Mouse (Mus musculus): ENCODE results near the gene Hax1. TPM values are rescaled to one million over a fixed set of nuclear protein-coding genes. Genes with fewer than 3 reads are reported as not detected.

The Hax1 gene
- total RNA-seq, 2 experiments from 2014 or later: 97.6 to 106 TPM

DNA sequence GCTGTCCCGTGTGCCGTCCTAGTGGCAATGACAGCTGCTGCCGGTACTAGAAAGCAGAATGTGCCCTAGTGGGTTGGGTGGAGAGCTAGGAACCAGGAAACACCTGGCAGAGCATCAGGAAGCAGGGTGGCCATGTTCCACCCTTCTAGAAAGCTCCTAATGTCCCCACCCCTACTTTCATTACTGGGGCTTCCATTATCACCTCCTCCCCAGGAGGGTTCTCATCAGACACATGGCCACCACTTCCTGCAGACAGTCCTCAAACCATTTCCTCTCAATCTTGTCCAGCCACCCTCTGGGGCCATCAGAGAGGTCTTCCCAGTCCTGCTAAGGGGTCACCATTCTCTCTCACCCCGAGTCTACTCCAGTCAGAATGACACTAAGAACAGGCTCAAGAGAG lies 37.1 kb downstream of the Hax1 start:
- no peak for TF ChIP-seq CTCF (IDR thresholded peaks at IDR 0.05)
- DNase-seq (ENCODE audit: extremely low spot score in 1 of 2, low spot score in 2 of 2): no peak
- intact Hi-C loops (cut with DNase I): loop anchor here (2.0 kb wide), 2 partner anchors 91 to 117 kb away; partner anchors contain the start of gene Ubap2l
- Histone ChIP-seq H3K27ac (peak overlapping the region; percentile 86), H3K4me3 (peak overlapping the region; percentile 77; the same call in 1 of the 2 replicates)

DNA sequence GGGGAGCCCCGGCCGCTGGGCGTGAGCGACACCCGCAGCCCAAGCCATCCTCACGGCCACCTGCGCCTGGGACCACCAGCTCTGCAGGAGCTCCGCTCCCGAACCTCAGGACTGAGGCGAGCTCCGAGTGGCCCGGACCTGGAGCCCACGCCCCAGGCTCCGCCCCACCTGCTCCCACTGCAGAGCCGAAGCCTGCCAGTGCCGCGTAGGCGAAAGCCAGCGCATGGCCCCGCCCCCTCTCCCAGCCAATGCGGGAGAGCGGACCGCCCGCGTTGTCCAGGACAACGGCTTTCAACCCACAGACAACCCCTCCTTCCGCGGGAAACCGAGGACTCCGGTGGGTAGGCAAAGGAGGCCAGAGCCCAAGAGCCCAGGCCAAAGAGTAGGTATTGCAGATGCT lies 38.1 kb downstream of the Hax1 start:
- DNase-seq (ENCODE audit: extremely low spot score in 1 of 2, low spot score in 2 of 2): peak; percentile 95
- H3K27ac ChIP-seq: peak overlapping the region; percentile 93
- H3K4me3 ChIP-seq: peak overlapping the region; percentile 77
- TF ChIP-seq CTCF (IDR thresholded peaks at IDR 0.05): no peak
- intact Hi-C loops (cut with DNase I): loop anchor here (2.0 kb wide), 2 partner anchors 92 to 118 kb away; partner anchors contain the start of gene Ubap2l

DNA sequence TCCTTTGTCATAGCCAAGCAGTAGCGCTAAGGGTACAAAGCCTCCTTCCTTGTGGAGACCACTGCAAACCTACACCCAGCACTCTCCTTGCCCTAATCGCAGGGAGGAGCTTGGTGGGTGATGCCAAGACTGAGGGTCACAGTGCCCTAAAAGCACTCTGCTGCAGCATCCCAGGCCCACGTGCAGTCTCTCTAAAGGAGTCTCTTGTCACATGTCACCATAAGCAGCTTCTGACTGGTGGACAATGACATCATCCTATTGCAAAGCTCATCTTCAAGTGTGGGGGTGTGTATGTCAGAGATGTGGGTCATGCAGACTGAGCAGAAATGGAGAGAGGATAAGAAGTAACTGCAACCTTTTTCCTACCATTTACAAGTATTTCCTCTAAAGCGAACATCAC lies 39.1 kb downstream of the Hax1 start:
- Histone ChIP-seq H3K4me3 (peak overlapping the region; percentile 77), H3K27ac (peak overlapping the region; percentile 93)
- no peak for TF ChIP-seq CTCF (IDR thresholded peaks at IDR 0.05)
- intact Hi-C loops (cut with DNase I): no loop called here
- DNase-seq (ENCODE audit: extremely low spot score in 1 of 2, low spot score in 2 of 2): peak in 1 of 2 experiments; percentile 51

GRCm38 (mm10) chr3:89957880-89958279 lies 40.7 kb downstream of the Hax1 start:
- intact Hi-C loops (cut with DNase I): no loop called here
- Histone ChIP-seq H3K27ac (no peak overlapping the region), H3K4me3 (no peak overlapping the region)
- no peak for DNase-seq (ENCODE audit: extremely low spot score in 1 of 2, low spot score in 2 of 2)
- TF ChIP-seq CTCF (IDR thresholded peaks at IDR 0.05): no peak

GRCm38 (mm10) chr3:89956177-89956971 lies 42.2 kb downstream of the Hax1 start:
- intact Hi-C loops (cut with DNase I): no loop called here
- DNase-seq (ENCODE audit: extremely low spot score in 1 of 2, low spot score in 2 of 2): no peak
- H3K27ac ChIP-seq: no peak overlapping the region
- no peak for TF ChIP-seq CTCF (IDR thresholded peaks at IDR 0.05)
- no peak overlapping the region for H3K4me3 ChIP-seq

DNA sequence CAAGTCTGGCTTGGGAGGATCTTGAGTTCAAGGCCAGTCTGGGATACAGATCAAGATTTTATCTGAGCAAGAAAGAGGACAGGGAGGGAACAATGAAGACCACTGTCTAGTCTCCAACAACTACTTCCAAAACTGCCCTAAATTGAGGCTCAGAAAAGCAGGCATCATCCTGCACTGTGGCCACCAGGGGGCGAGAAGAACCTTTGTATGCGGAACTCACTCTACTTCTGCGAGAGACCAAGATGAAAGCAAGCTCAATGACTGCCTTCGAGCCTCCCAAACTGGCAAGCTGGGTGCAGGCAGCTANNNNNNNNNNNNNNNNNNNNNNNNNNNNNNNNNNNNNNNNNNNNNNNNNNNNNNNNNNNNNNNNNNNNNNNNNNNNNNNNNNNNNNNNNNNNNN lies 45.2 kb downstream of the Hax1 start:
- Histone ChIP-seq H3K4me3 (no peak overlapping the region), H3K27ac (no peak overlapping the region)
- intact Hi-C loops (cut with DNase I): no loop called here
- peak; percentile 71 to 73 for DNase-seq (ENCODE audit: extremely low spot score in 1 of 2, low spot score in 2 of 2)
- peak; percentile 93 for TF ChIP-seq CTCF (IDR thresholded peaks at IDR 0.05)

DNA sequence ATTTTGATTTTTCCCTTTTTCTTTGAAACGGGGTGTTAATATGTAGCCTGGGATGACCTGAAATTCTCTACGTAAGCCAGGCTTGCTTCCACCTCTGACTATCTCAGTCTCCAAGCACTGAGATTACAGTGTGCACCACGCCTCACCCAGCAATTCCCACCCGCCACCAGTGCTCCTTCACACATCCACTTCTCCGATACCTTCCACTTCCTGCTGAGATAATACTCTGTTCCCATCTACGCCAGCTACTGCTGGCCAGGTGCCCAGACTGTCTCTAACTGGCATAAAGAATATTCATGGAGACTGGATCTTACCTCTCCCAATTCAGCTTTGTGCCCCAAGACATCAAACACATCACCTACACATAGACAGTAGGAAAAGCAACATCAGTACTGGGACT lies 49.9 kb downstream of the Hax1 start:
- Histone ChIP-seq H3K27ac (0 out of 2 replicates have a peak overlapping the region, but pooled peaks have one; percentile 5), H3K4me3 (no peak overlapping the region)
- no peak for TF ChIP-seq CTCF (IDR thresholded peaks at IDR 0.05)
- intact Hi-C loops (cut with DNase I): no loop called here
- peak; percentile 62 to 69 for DNase-seq (ENCODE audit: extremely low spot score in 1 of 2, low spot score in 2 of 2)

DNA sequence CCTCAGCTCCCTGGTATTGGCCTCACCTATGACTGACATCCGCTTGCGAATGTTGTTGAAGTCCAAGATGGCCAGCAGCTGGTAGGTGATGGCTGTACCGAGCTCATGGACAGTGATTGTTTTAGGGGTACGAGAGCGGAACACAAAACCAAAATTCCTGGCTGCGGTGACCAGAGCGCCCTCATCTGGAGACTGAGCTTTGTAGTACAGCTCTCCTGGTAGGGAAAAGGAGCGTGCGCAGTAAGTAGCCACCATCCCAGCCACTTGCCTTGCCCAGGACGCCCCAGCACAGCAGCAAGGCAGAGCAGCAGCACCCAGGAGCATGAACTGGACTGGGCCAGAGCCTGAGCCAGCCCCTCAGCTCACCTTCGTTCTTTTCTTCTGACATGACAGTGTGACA lies 50.6 kb downstream of the Hax1 start:
- H3K4me3 ChIP-seq: no peak overlapping the region
- H3K27ac ChIP-seq: no peak overlapping the region
- intact Hi-C loops (cut with DNase I): no loop called here
- DNase-seq (ENCODE audit: extremely low spot score in 1 of 2, low spot score in 2 of 2): no peak
- TF ChIP-seq CTCF (IDR thresholded peaks at IDR 0.05): no peak

Small RNA genes within 50 kb of the gene (microRNA-seq; reads per million reads assigned to microRNA genes)
- gene Mir7669: 0 reads per million in 2 experiments

Other genes with a start within 250 kb of the Hax1 start
- gene Chrnb2, start 234.1 kb downstream of the Hax1 start, total RNA-seq (2021): 10 to 100 TPM; 29.0 to 29.3 TPM
- 10 to 100 TPM; 83.9 to 90.7 TPM for gene Ube2q1, start 225.2 kb downstream of the Hax1 start, total RNA-seq (2021)
- 1 to 10 TPM; 3.1 to 3.7 TPM for gene She, start 167.4 kb downstream of the Hax1 start, total RNA-seq (2021)
- 1 to 10 TPM; 3.7 to 4.4 TPM for gene Il6ra, start 85.6 kb downstream of the Hax1 start, total RNA-seq (2021)
- gene Atp8b2, start 35.3 kb downstream of the Hax1 start, total RNA-seq (2021): 100 to 1,000 TPM; 112 to 129 TPM
- 10 to 100 TPM; 95.2 to 98.7 TPM for gene 4933434E20Rik, start 52.9 kb upstream of the Hax1 start, total RNA-seq (2021)
- gene Ubap2l, start 53.8 kb upstream of the Hax1 start, total RNA-seq (2021): 100 to 1,000 TPM; 180 to 197 TPM
- gene Tpm3, start 73.9 kb upstream of the Hax1 start, total RNA-seq (2021): 100 to 1,000 TPM; 182 to 193 TPM
- gene Nup210l, start 105.4 kb upstream of the Hax1 start, total RNA-seq (2021): under 1 TPM; 0.36 to 0.42 TPM
- 100 to 1,000 TPM; 799 to 888 TPM for gene Rps27, start 214.9 kb upstream of the Hax1 start, total RNA-seq (2021)
- gene Rab13, start 214.9 kb upstream of the Hax1 start, total RNA-seq (2021): 1 to 10 TPM; 7.9 to 8.9 TPM
- gene Jtb, start 232.8 kb upstream of the Hax1 start, total RNA-seq (2021): 10 to 100 TPM; 43.8 to 49.5 TPM
- under 1 TPM; 0.42 to 0.50 TPM for gene Creb3l4, start 244.7 kb upstream of the Hax1 start, total RNA-seq (2021)
- gene Slc39a1, start 249.4 kb upstream of the Hax1 start, total RNA-seq (2021): 10 to 100 TPM; 38.8 to 43.0 TPM